Mouse (Mus musculus): ENCODE results near the gene Zfp688. TPM values are rescaled to one million over a fixed set of nuclear protein-coding genes. Genes with fewer than 3 reads are reported as not detected.
"Not testable (repeated sequence)": the region's sequence is repeated elsewhere in the genome, so short reads cannot be mapped to it uniquely, and the experiment has no call there.

Gene Zfp688
- polyA plus RNA-seq, 2 experiments, result 18.6 to 25.2 TPM

- peak; percentile 91 for ATAC-seq (ENCODE audit: low FRiP score, low read depth)
- peak; percentile 91 for DNase-seq (ENCODE audit: low spot score)
- not testable (repeated sequence) for H3K36me3 ChIP-seq (ENCODE audit: control insufficient read depth, insufficient read depth, low read length); H3K27ac ChIP-seq (replicated peaks; ENCODE audit: low read depth, low read length); H3K4me1 ChIP-seq (ENCODE audit: control insufficient read depth, insufficient read depth, low read length); H3K9me3 ChIP-seq (ENCODE audit: control insufficient read depth, low read length); H3K27me3 ChIP-seq (ENCODE audit: control insufficient read depth, insufficient read depth, low read length)
- WGBS, result 3% methylated on average over 48 of the region's 49 CpGs
- H3K9ac ChIP-seq (ENCODE audit: low read depth, low read length, severe bottlenecking), result peak within 1 kb of the TSS; percentile 72
- peak within 1 kb of the TSS; percentile 74 for H3K4me2 ChIP-seq (replicated peaks; ENCODE audit: low read depth, low read length, severe bottlenecking)
- TF ChIP-seq POLR2A (IDR thresholded peaks at IDR 0.05; ENCODE audit: borderline replicate concordance, extremely low read depth, insufficient read depth, insufficient read length), result 0 out of 2 replicates have a peak, but pooled peaks have one; percentile 17
- H3K4me3 ChIP-seq (replicated peaks; ENCODE audit: low read length), result peak within 1 kb of the TSS; percentile 69
These were observed 46.3 kb downstream of the Zfp688 start, which contains the start of gene Zfp747 for GRCm38 (mm10) chr7:127375271-127376245. Gene Zfp747, minus strand, starts transcription at chr7:127376050.

- not testable (repeated sequence) for H3K4me3 ChIP-seq (replicated peaks; ENCODE audit: low read length)
These were observed 50.0 kb downstream of the Zfp688 start for GRCm38 (mm10) chr7:127371870-127372269.

GRCm38 (mm10) chr7:127371213-127371612, 50.7 kb downstream of the Zfp688 start:
- whole genome bisulfite sequencing, result 84% methylated on average over 2 of the region's 2 CpGs
- H3K4me2 ChIP-seq (replicated peaks; ENCODE audit: low read depth, low read length, severe bottlenecking), result no peak overlapping the region
- no peak overlapping the region for H3K27ac ChIP-seq (replicated peaks; ENCODE audit: low read depth, low read length)
- no peaks in the 10 kb centered on the region for H3K9me3 ChIP-seq (ENCODE audit: control insufficient read depth, low read length)
- no peaks in the 10 kb centered on the region for H3K36me3 ChIP-seq (ENCODE audit: control insufficient read depth, insufficient read depth, low read length)
- DNase-seq (ENCODE audit: low spot score), result no peak
- ATAC-seq (ENCODE audit: low FRiP score, low read depth), result no peak
- TF ChIP-seq POLR2A (IDR thresholded peaks at IDR 0.05; ENCODE audit: borderline replicate concordance, extremely low read depth, insufficient read depth, insufficient read length), result no peak
- no peaks in the 10 kb centered on the region for H3K27me3 ChIP-seq (ENCODE audit: control insufficient read depth, insufficient read depth, low read length)
- H3K9ac ChIP-seq (ENCODE audit: low read depth, low read length, severe bottlenecking), result no peak overlapping the region
- H3K4me3 ChIP-seq (replicated peaks; ENCODE audit: low read length), result no peak overlapping the region
- H3K4me1 ChIP-seq (ENCODE audit: control insufficient read depth, insufficient read depth, low read length), result 0 out of 2 replicates have a peak, but pooled peaks cover 3% of the 10 kb centered on the region

More at GRCm38 (mm10) chr7:127371870-127372269, 50.0 kb downstream of the Zfp688 start:
- not testable (repeated sequence) for DNase-seq (ENCODE audit: low spot score); H3K4me2 ChIP-seq (replicated peaks; ENCODE audit: low read depth, low read length, severe bottlenecking); ATAC-seq (ENCODE audit: low FRiP score, low read depth); H3K36me3 ChIP-seq (ENCODE audit: control insufficient read depth, insufficient read depth, low read length); H3K9ac ChIP-seq (ENCODE audit: low read depth, low read length, severe bottlenecking); H3K27ac ChIP-seq (replicated peaks; ENCODE audit: low read depth, low read length); H3K9me3 ChIP-seq (ENCODE audit: control insufficient read depth, low read length); H3K27me3 ChIP-seq (ENCODE audit: control insufficient read depth, insufficient read depth, low read length); H3K4me1 ChIP-seq (ENCODE audit: control insufficient read depth, insufficient read depth, low read length)
- 79% methylated on average over 3 of the region's 3 CpGs for WGBS

Other genes starting within 250 kb of the Zfp688 start
- 84.2 and 110 TPM in 2 replicates for gene Cd2bp2, start 226.0 kb downstream of the Zfp688 start, polyA plus RNA-seq (2012; rRNA removed)
- 54.2 and 61.0 TPM in 2 replicates for gene Cd2bp2, start 226.0 kb downstream of the Zfp688 start, polyA plus RNA-seq (2014; fragmentation: Nextera tagmentation; extraction: Ambion mirVana)
- 40.8 and 46.8 TPM in 2 replicates for gene Tbc1d10b, start 213.6 kb downstream of the Zfp688 start, polyA plus RNA-seq (2012; rRNA removed)
- 27.1 and 29.3 TPM in 2 replicates for gene Tbc1d10b, start 213.6 kb downstream of the Zfp688 start, polyA plus RNA-seq (2014; fragmentation: Nextera tagmentation; extraction: Ambion mirVana)
- 555 and 1,104 TPM in 2 replicates for gene Mylpf, start 213.2 kb downstream of the Zfp688 start, polyA plus RNA-seq (2012; rRNA removed)
- 413 and 609 TPM in 2 replicates for gene Mylpf, start 213.2 kb downstream of the Zfp688 start, polyA plus RNA-seq (2014; fragmentation: Nextera tagmentation; extraction: Ambion mirVana)
- gene Zfp553, start 189.0 kb downstream of the Zfp688 start, polyA plus RNA-seq (2012; rRNA removed), result 22.5 and 24.9 TPM in 2 replicates
- gene Zfp553, start 189.0 kb downstream of the Zfp688 start, polyA plus RNA-seq (2014; fragmentation: Nextera tagmentation; extraction: Ambion mirVana), result 19.4 and 20.1 TPM in 2 replicates
- 14.9 and 22.2 TPM in 2 replicates for gene Sept1, start 188.9 kb downstream of the Zfp688 start, polyA plus RNA-seq (2012; rRNA removed)
- 15.3 and 18.6 TPM in 2 replicates for gene Sept1, start 188.9 kb downstream of the Zfp688 start, polyA plus RNA-seq (2014; fragmentation: Nextera tagmentation; extraction: Ambion mirVana)
- 115 and 161 TPM in 2 replicates for gene Zfp771, start 177.8 kb downstream of the Zfp688 start, polyA plus RNA-seq (2012; rRNA removed)
- 66.2 and 71.2 TPM in 2 replicates for gene Zfp771, start 177.8 kb downstream of the Zfp688 start, polyA plus RNA-seq (2014; fragmentation: Nextera tagmentation; extraction: Ambion mirVana)
- 100 and 120 TPM in 2 replicates for gene Dctpp1, start 161.4 kb downstream of the Zfp688 start, polyA plus RNA-seq (2012; rRNA removed)
- 169 and 177 TPM in 2 replicates for gene Dctpp1, start 161.4 kb downstream of the Zfp688 start, polyA plus RNA-seq (2014; fragmentation: Nextera tagmentation; extraction: Ambion mirVana)
- 22.2 and 24.3 TPM in 2 replicates for gene Sephs2, start 148.0 kb downstream of the Zfp688 start, polyA plus RNA-seq (2012; rRNA removed)
- gene Sephs2, start 148.0 kb downstream of the Zfp688 start, polyA plus RNA-seq (2014; fragmentation: Nextera tagmentation; extraction: Ambion mirVana), result 74.7 and 79.3 TPM in 2 replicates
- 1.5 and 2.0 TPM in 2 replicates for gene Itgal, start 125.8 kb downstream of the Zfp688 start, polyA plus RNA-seq (2012; rRNA removed)
- gene Itgal, start 125.8 kb downstream of the Zfp688 start, polyA plus RNA-seq (2014; fragmentation: Nextera tagmentation; extraction: Ambion mirVana), result 0.88 and 1.2 TPM in 2 replicates
- gene Zfp768, start 76.5 kb downstream of the Zfp688 start, polyA plus RNA-seq (2012; rRNA removed), result 38.4 and 51.9 TPM in 2 replicates
- gene Zfp768, start 76.5 kb downstream of the Zfp688 start, polyA plus RNA-seq (2014; fragmentation: Nextera tagmentation; extraction: Ambion mirVana), result 5.5 and 5.9 TPM in 2 replicates
- 7.3 and 8.0 TPM in 2 replicates for gene Zfp747, start 46.0 kb downstream of the Zfp688 start, polyA plus RNA-seq (2012; rRNA removed)
- 7.0 and 7.2 TPM in 2 replicates for gene Zfp747, start 46.0 kb downstream of the Zfp688 start, polyA plus RNA-seq (2014; fragmentation: Nextera tagmentation; extraction: Ambion mirVana)
- gene 9130019O22Rik, start 34.9 kb downstream of the Zfp688 start, polyA plus RNA-seq (2012; rRNA removed), result 3.5 and 3.9 TPM in 2 replicates
- gene 9130019O22Rik, start 34.9 kb downstream of the Zfp688 start, polyA plus RNA-seq (2014; fragmentation: Nextera tagmentation; extraction: Ambion mirVana), result 4.5 and 6.4 TPM in 2 replicates
- gene E430018J23Rik, start 28.4 kb downstream of the Zfp688 start, polyA plus RNA-seq (2012; rRNA removed), result 8.8 and 11.6 TPM in 2 replicates
- gene E430018J23Rik, start 28.4 kb downstream of the Zfp688 start, polyA plus RNA-seq (2014; fragmentation: Nextera tagmentation; extraction: Ambion mirVana), result 7.3 and 10.1 TPM in 2 replicates
- 7.8 and 8.8 TPM in 2 replicates for gene Zfp764, start 15.2 kb downstream of the Zfp688 start, polyA plus RNA-seq (2012; rRNA removed)
- 8.4 and 9.1 TPM in 2 replicates for gene Zfp764, start 15.2 kb downstream of the Zfp688 start, polyA plus RNA-seq (2014; fragmentation: Nextera tagmentation; extraction: Ambion mirVana)
- gene Zfp689, start 27.1 kb upstream of the Zfp688 start, polyA plus RNA-seq (2012; rRNA removed), result 10.2 and 14.7 TPM in 2 replicates
- gene Zfp689, start 27.1 kb upstream of the Zfp688 start, polyA plus RNA-seq (2014; fragmentation: Nextera tagmentation; extraction: Ambion mirVana), result 7.7 and 10.5 TPM in 2 replicates
- 65.8 and 86.0 TPM in 2 replicates for gene Prr14, start 37.5 kb upstream of the Zfp688 start, polyA plus RNA-seq (2012; rRNA removed)
- 43.7 and 49.7 TPM in 2 replicates for gene Prr14, start 37.5 kb upstream of the Zfp688 start, polyA plus RNA-seq (2014; fragmentation: Nextera tagmentation; extraction: Ambion mirVana)
- 49.8 and 57.2 TPM in 2 replicates for gene Fbrs, start 57.1 kb upstream of the Zfp688 start, polyA plus RNA-seq (2012; rRNA removed)
- 17.3 and 21.1 TPM in 2 replicates for gene Fbrs, start 57.1 kb upstream of the Zfp688 start, polyA plus RNA-seq (2014; fragmentation: Nextera tagmentation; extraction: Ambion mirVana)
- gene Srcap, start 89.9 kb upstream of the Zfp688 start, polyA plus RNA-seq (2012; rRNA removed), result 21.4 and 37.2 TPM in 2 replicates
- gene Srcap, start 89.9 kb upstream of the Zfp688 start, polyA plus RNA-seq (2014; fragmentation: Nextera tagmentation; extraction: Ambion mirVana), result 44.1 and 54.8 TPM in 2 replicates
- gene Gm42715, start 97.5 kb upstream of the Zfp688 start, polyA plus RNA-seq (2012; rRNA removed), result 17.4 and 19.6 TPM in 2 replicates
- gene Gm42715, start 97.5 kb upstream of the Zfp688 start, polyA plus RNA-seq (2014; fragmentation: Nextera tagmentation; extraction: Ambion mirVana), result 15.0 and 17.0 TPM in 2 replicates
- 2.4 and 4.5 TPM in 2 replicates for gene Tmem265, start 139.3 kb upstream of the Zfp688 start, polyA plus RNA-seq (2012; rRNA removed)
- gene Tmem265, start 139.3 kb upstream of the Zfp688 start, polyA plus RNA-seq (2014; fragmentation: Nextera tagmentation; extraction: Ambion mirVana), result 7.1 and 9.3 TPM in 2 replicates
- gene Phkg2, start 151.3 kb upstream of the Zfp688 start, polyA plus RNA-seq (2012; rRNA removed), result 99.1 and 103 TPM in 2 replicates
- 36.3 and 41.9 TPM in 2 replicates for gene Phkg2, start 151.3 kb upstream of the Zfp688 start, polyA plus RNA-seq (2014; fragmentation: Nextera tagmentation; extraction: Ambion mirVana)
- 9.7 and 10.6 TPM in 2 replicates for gene Ccdc189, start 166.5 kb upstream of the Zfp688 start, polyA plus RNA-seq (2012; rRNA removed)
- gene Ccdc189, start 166.5 kb upstream of the Zfp688 start, polyA plus RNA-seq (2014; fragmentation: Nextera tagmentation; extraction: Ambion mirVana), result 5.4 and 8.1 TPM in 2 replicates
- gene Rnf40, start 166.7 kb upstream of the Zfp688 start, polyA plus RNA-seq (2012; rRNA removed), result 49.1 and 51.9 TPM in 2 replicates
- gene Rnf40, start 166.7 kb upstream of the Zfp688 start, polyA plus RNA-seq (2014; fragmentation: Nextera tagmentation; extraction: Ambion mirVana), result 42.5 and 49.5 TPM in 2 replicates
- gene Zfp629, start 193.7 kb upstream of the Zfp688 start, polyA plus RNA-seq (2012; rRNA removed), result 23.8 and 24.5 TPM in 2 replicates
- gene Zfp629, start 193.7 kb upstream of the Zfp688 start, polyA plus RNA-seq (2014; fragmentation: Nextera tagmentation; extraction: Ambion mirVana), result 13.9 and 19.2 TPM in 2 replicates